Mouse (Mus musculus) retina, postnatal 1 day (tissue): ENCODE measurements at regions not wholly inside any gene's neighbourhood (a gene's known extent, or its start where the extent isn't known, plus 50 kb on each side); places are given as distances from the start of the nearest gene placed in this dataset.

Experiments
- DNase-seq: peaks from one replicate; pipeline ENCODE4 v3.0.0-alpha.2; 2012

DNA sequence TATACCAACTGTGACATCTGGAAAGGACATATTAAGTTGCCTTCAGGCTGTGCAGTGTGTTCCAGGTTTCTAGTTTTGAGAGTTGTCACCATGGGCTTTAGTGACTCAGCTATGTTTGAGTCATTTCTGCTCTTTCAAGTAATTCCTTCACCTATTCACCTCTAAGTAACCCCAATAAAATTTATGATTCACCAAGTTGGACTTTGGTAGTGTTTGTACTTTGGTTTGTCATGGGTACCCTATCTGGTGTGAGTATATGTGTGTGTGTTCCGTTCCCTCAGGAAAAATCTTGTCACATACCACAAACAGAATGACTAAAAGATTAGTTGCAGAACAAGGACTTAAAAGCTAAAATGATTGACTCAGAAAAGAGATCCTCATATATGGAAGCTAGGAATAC lies 76.8 kb upstream of the Crbn start:
- no peak for DNase-seq

DNA sequence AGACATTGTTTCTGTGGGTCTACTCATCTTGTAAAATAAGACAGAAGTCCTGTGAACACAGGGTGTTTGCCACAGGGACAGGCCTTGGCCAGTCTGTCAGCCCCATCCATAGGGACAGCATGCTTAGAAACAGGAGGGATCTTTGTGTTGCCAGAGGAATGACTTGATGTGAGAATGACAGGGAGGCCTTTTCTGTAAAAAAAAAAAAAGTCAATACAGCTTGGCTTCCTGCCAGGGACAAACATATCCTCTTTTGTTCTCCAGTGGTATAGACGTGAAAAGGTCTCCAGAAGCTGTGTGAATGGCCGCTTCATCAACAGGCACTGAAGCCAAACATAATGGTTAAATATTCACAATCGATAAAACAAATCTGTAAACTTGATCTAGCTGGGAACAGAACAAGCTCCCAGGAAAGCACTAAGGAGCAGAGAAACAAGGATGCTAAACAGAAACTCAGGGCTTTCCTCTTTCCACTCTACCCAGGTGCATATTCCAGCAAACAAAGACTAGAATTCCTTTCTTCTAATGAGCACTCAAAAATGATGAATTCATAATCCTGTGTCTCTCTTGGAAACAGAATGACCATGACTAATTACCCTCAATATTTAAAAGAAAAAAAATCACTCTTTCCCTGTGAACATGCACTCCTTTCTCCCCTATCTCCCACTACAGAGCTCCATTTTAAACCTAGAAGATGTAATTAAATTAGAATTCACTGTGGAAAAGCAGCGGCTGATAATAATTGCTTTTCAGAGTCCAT lies 92.2 kb upstream of the Crbn start:
- peak; percentile 37 for DNase-seq

DNA sequence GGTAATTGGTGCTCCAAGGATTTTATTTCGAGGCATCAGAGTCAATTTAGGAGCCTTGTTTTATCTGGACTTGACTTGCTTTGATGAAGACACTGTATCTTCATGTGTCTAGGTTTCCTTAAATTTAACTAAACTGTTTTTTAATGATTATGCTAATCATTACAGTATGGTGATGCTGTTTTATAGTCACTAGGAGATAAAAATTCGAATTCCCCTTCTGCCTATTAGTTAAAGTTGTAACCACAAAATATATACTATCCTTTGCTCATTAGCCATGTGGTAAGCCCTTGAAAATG lies 92.7 kb upstream of the Crbn start:
- no peak for DNase-seq

- DNase-seq = no peak
These were observed 104.2 kb upstream of the Crbn start for GRCm38 (mm10) chr6:106903953-106904683.

GRCm38 (mm10) chr6:106915121-106915520 lies 115.2 kb upstream of the Crbn start:
- no peak for DNase-seq

GRCm38 (mm10) chr6:106916683-106917289 lies 116.9 kb upstream of the Crbn start:
- no peak for DNase-seq

- DNase-seq = no peak
These were observed 121.1 kb upstream of the Crbn start for GRCm38 (mm10) chr6:106920951-106921350.

DNA sequence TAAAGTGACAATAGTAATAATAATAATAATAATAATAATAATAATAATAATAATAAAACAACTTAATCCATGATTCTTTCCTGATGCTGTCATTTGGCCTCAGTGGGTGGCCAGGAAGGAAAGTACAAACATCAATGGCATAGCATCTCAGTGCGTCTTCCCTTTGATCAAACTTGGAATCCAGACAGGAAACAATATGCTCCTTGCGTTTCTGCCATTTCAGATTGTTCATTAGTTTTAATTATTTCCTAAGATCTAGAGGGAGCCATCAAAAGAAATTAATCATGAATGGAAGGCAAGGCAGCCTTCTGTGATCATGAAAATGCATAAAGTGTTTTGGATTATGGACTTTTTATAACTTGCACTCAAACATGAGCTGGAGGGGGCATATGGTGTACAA lies 125.6 kb upstream of the Crbn start:
- DNase-seq = peak; percentile 51

- DNase-seq = no peak
These were observed 133.7 kb upstream of the Crbn start for GRCm38 (mm10) chr6:106933584-106933983.

DNA sequence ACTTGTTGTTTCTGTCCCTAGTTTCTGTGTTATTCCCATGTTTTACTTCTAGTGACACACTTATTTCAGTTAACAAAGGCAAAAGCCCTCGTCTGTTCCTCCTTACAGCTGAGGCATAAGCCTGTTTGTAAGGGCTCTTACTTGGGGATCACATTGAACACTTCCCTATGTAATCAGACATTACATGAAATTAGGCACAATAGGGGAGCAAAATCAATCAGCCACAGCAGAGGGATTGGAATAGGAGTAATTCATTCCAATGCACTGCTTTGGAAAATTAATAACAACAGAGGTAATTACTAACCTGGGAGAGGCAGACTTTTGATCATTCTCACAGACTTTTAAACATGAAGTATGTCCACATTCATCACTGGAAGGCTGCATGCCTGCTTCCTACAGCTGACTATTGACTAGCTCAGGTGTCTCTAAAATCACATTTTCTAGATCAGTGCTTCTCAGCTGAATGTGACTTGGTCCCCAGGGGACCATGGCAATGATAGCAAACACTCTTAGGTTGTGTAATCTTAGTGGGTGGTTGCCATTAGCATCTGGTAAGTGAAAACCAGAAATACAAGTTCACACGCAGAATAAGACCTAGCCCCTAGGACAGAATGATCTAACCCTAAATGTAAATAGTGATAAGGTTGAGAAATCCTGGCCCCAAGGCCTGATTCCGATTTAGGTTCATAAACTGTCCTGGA lies 146.5 kb upstream of the Crbn start:
- DNase-seq = no peak

GRCm38 (mm10) chr6:106950909-106951308 lies 151.0 kb upstream of the Crbn start:
- DNase-seq = no peak

GRCm38 (mm10) chr6:106961320-106961719 lies 161.4 kb upstream of the Crbn start:
- DNase-seq = no peak

DNA sequence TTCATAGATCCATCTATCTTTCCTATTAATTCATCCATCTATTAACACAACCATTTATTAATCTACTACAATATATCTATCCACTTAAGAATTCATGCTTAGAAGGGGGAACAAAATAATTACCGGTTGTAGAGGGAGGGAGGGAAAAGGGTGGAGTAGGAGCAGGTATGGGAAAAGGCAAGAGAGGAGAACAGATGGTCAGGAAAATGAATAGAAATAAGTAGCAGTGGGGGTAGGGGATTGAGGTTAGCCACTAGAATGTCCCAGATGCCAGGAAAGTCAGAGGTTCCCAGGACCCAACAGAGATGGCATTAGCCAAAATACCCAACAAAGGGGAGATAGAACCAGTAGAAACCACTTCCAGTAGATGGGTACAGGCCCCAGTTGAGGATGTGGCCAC lies 164.5 kb upstream of the Crbn start:
- DNase-seq = no peak

GRCm38 (mm10) chr6:106975439-106975838 lies 175.6 kb upstream of the Crbn start:
- no peak for DNase-seq

- DNase-seq = no peak
These were observed 178.8 kb upstream of the Crbn start for GRCm38 (mm10) chr6:106978721-106979120.

DNA sequence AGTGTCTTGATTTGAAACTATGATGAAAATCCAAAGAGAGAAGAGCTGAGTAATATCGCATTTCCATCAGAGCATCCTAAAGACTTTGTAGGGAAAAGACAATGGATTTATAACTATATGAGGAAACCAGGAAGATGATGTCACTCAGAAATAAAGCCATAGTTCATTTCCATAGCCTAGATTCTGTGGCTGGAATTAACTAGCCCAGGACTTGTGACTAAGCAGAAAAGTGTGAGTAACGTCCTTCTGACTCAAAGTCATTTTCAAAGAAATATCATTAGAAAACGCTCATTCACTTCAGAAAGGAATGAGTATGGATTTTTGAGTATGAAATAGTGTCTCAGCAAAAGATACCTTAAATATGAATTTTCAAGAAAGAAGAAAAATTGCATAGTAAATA lies 179.9 kb upstream of the Crbn start:
- no peak for DNase-seq

- no peak for DNase-seq
These were observed 180.3 kb upstream of the Crbn start for GRCm38 (mm10) chr6:106980188-106980587.

DNA sequence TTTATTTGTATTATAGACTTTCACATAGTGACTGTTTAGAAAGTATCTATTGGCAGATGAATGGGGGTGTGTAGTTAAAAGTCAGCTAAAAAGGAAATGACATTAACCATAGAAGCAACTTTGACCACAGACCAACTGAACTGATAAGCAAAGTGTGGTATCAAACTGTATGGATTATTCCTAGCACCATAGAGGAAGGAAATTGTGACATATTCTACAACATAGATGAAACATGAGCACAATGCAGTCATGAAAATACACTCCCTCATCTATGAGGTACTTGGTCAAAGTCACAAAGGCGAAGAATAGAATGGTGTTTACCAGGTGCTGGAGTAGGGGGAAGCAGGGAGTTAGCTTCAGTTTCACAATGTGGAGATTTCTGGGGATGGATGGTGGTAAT lies 181.4 kb upstream of the Crbn start:
- no peak for DNase-seq

- DNase-seq = no peak
These were observed 185.4 kb upstream of the Crbn start for GRCm38 (mm10) chr6:106985132-106985801.

- no peak for DNase-seq
These were observed 191.7 kb upstream of the Crbn start for GRCm38 (mm10) chr6:106991586-106991985.

- DNase-seq = no peak
These were observed 204.7 kb upstream of the Crbn start for GRCm38 (mm10) chr6:107004406-107005120.

- no peak for DNase-seq
These were observed 210.9 kb upstream of the Crbn start for GRCm38 (mm10) chr6:107010785-107011184.
